Mouse (Mus musculus) forebrain, embryonic 16.5 days (tissue): ENCODE measurements at regions not wholly inside any gene's neighbourhood (a gene's known extent, or its start where the extent isn't known, plus 50 kb on each side); places are given as distances from the start of the nearest gene placed in this dataset.

ENCODE experiments used
- ATAC-seq: fragments of 200-750 bp; cut with Nextera tagmentation; 2 replicates; pipeline ENCODE4 v1.8.0; 2017; ENCODE audit warnings: mild to moderate bottlenecking, moderate library complexity
- H3K27ac ChIP-seq: fragments of 300-500 bp; sonication (generic); 2 replicates; pipeline ENCODE4 v1.5.1; 2014; ENCODE audit warnings: low read length, control low read depth
- H3K27me3 ChIP-seq: fragments of 300-500 bp; sonication (generic); replicated peaks from 2 replicates; pipeline ENCODE4 v1.6.1; 2014; ENCODE audit warnings: low read length; ENCODE audit not compliant: control insufficient read depth, insufficient read depth
- H3K36me3 ChIP-seq: fragments of 300-500 bp; sonication (generic); 2 replicates; pipeline ENCODE4 v1.6.1; 2014; ENCODE audit not compliant: control insufficient read depth, insufficient read depth
- H3K4me1 ChIP-seq: fragments of 300-500 bp; sonication (generic); replicated peaks from 2 replicates; pipeline ENCODE4 v1.6.1; 2014; ENCODE audit warnings: low read length; ENCODE audit not compliant: control insufficient read depth, insufficient read depth
- H3K4me2 ChIP-seq: fragments of 300-500 bp; sonication (generic); 2 replicates; pipeline ENCODE4 v1.6.1; 2014; ENCODE audit warnings: mild to moderate bottlenecking, low read length, control low read depth
- H3K4me3 ChIP-seq: fragments of 300-500 bp; sonication (generic); replicated peaks from 2 replicates; pipeline ENCODE4 v1.5.1; 2014; ENCODE audit warnings: mild to moderate bottlenecking, low read length, control low read depth
- H3K9ac ChIP-seq: fragments of 300-500 bp; sonication (generic); replicated peaks from 2 replicates; pipeline ENCODE4 v1.6.1; 2014; ENCODE audit warnings: low read depth, low read length, control low read depth
- H3K9me3 ChIP-seq: fragments of 300-500 bp; sonication (generic); 2 replicates; pipeline ENCODE4 v1.6.1; 2016; ENCODE audit warnings: low read length; ENCODE audit not compliant: control insufficient read depth
- WGBS: fragments of 180-500 bp; shearing (Covaris S2); extraction: QIAGEN DNeasy Blood & Tissue Kit; methylation state at CpG from one replicate; pipeline ENCODE4 v1.1.7; 2014; 5-methylcytosine and 5-hydroxymethylcytosine counted together

DNA sequence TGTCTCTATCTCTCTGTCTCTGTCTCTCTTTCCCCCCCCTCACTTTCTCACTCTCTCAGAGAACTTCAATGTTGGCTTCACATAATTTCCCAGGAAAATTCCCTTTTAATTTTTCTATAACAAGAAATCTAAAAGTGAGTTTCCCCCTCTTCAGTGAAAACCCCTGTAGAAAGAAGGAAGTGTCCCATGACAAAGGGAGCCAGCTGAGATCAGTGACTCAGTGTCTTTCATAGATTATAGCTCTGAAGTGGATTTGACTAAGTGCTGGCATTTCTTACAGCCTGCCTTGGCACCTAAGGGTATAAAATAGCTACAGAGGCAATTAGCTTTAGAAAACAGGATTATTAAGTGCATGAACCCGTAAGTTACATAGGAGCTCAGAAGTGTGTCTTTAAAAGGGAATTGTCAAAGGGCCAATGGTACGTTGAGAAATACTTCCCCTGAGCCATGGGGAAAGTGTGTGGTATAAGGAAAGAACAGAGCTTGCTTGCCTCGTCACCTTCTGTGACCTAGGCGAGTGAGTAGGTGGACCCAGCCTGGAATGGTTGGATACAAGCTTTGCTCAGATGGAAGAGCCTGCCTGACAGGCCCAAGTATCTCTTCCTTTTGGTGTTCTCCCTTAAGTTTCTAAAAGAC, 137.3 kb upstream of the Prdm1 start:
- no peaks in the 10 kb centered on the region for H3K9me3 ChIP-seq
- 58% methylated on average over 4 of the region's 4 CpGs for WGBS
- H3K27ac ChIP-seq = no peak overlapping the region
- H3K36me3 ChIP-seq = no peaks in the 10 kb centered on the region
- ATAC-seq = no peak
- H3K4me1 ChIP-seq = no peaks in the 10 kb centered on the region
- no peaks in the 10 kb centered on the region for H3K27me3 ChIP-seq
- no peak overlapping the region for H3K9ac ChIP-seq
- H3K4me3 ChIP-seq = no peak overlapping the region
- H3K4me2 ChIP-seq = no peak overlapping the region

DNA sequence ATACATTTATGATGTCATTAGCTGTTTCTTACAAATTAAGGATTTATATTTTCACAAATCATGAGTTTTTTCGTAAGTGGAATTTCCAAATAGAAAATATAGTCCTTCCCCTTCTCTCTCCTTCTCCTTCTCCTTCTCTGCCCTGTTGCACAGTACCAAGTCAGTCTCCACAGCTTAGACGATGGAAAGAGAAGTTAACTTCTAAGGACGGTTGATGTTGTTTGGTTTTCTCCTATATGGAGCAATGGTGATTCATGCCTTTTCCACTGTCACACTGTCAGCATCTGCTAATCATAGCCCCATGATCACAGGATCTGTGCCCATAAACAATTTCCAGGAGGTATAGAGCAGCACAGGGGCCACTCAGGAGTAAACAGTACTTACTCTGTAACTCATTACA, 131.2 kb upstream of the Prdm1 start:
- H3K4me3 ChIP-seq = no peak overlapping the region
- no peak overlapping the region for H3K27ac ChIP-seq
- H3K4me1 ChIP-seq = no peaks in the 10 kb centered on the region
- no peak for ATAC-seq
- H3K4me2 ChIP-seq = no peak overlapping the region
- no peaks in the 10 kb centered on the region for H3K9me3 ChIP-seq
- no peak overlapping the region for H3K9ac ChIP-seq
- H3K36me3 ChIP-seq = no peaks in the 10 kb centered on the region
- no peaks in the 10 kb centered on the region for H3K27me3 ChIP-seq
- WGBS = 93% methylated on average over 3 of the region's 3 CpGs

DNA sequence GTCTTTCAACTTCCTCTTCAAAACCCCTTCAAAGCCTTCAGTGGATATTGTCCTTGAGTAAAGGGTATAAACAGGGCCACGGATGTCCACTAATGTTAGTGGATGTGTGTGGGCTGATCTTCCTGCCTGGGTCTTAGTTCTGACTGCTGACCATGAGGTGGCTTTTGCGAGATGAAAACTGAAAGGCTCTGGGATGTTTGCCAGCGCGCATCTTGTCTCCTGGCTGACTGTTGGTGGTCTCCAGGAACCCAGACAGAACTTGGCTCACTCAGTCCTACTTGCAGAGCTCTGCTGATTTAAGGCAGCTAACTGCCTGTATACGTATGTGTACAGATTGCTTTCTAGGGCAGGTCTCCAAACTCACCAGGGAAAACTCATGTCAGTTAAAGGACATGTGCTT, 125.5 kb upstream of the Prdm1 start:
- no peaks in the 10 kb centered on the region for H3K36me3 ChIP-seq
- no peak overlapping the region for H3K9ac ChIP-seq
- no peaks in the 10 kb centered on the region for H3K27me3 ChIP-seq
- no peak overlapping the region for H3K4me2 ChIP-seq
- 64% methylated on average over 5 of the region's 5 CpGs for WGBS
- H3K27ac ChIP-seq = no peak overlapping the region
- H3K9me3 ChIP-seq = no peaks in the 10 kb centered on the region
- H3K4me1 ChIP-seq = no peaks in the 10 kb centered on the region
- ATAC-seq = no peak
- H3K4me3 ChIP-seq = no peak overlapping the region

DNA sequence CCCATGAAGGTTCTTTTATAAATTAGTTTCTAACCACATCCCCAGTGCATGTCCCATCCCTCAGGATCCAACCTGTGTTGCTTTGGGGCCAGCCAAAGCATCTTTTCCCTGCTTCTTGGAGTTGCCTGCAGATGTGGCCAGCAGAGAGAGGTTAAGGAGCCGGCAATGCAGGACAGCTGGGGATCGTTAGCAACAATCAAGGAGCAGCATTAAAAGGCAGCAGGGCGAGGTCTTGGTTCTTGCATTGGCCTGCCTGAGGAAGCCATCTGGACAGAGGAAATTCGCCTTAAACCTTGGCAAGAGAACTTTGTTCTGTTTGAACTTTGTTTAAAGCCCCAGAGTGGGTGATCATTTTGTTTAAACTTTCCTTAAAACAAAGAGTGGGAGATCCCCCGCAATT, 118.7 kb upstream of the Prdm1 start:
- no peak for ATAC-seq

DNA sequence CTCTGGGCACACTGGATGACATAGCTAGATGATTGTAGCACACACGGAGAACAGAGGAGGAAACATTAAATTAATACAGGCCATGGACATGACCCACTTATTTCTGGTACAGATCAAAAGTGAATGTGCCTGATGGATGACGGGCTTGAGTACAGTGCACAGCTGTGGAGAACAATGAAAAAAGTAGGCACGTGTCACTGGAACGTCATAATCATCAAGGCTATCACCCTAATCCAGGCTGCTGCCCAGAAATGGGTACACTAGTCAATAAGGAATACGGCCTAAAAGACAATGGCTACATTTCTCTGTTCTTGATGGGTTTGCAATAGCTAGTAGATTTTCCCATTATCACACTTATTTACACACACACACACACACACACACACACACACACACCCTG, 118.3 kb upstream of the Prdm1 start:
- Histone ChIP-seq H3K9me3 (no peaks in the 10 kb centered on the region), H3K4me2 (no peak overlapping the region), H3K27me3 (no peaks in the 10 kb centered on the region), H3K36me3 (no peaks in the 10 kb centered on the region), H3K4me3 (no peak overlapping the region), H3K9ac (no peak overlapping the region), H3K4me1 (no peaks in the 10 kb centered on the region), H3K27ac (no peak overlapping the region)
- WGBS = 89% methylated on average over 5 of the region's 5 CpGs
- no peak for ATAC-seq

More for the DNA sequence above, 118.7 kb upstream of the Prdm1 start:
- Histone ChIP-seq H3K4me3 (no peak overlapping the region), H3K9me3 (no peaks in the 10 kb centered on the region), H3K4me1 (no peaks in the 10 kb centered on the region), H3K27me3 (no peaks in the 10 kb centered on the region), H3K27ac (no peak overlapping the region), H3K4me2 (no peak overlapping the region), H3K9ac (no peak overlapping the region), H3K36me3 (no peaks in the 10 kb centered on the region)
- WGBS = 50% methylated on average over 5 of the region's 5 CpGs

DNA sequence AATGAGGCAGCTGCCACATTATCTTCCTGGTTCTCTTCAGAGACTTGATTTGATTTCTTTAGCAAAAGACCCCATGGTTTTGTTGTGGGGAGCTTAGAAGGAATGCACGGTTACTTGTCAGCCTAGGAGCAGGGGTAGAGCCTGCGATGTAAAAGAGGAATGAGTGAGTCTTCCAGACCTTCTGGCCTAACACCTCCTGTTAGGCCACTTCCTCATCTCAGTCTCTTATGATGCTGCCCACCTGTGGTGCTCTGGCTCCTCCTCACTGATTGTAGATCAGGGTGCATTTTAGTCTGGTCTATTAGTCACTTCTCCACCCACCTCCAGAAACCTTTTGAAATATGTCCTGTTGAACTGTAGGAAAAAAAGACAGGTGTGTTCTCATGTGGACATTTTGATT, 113.3 kb upstream of the Prdm1 start:
- H3K4me3 ChIP-seq = no peak overlapping the region
- no peaks in the 10 kb centered on the region for H3K36me3 ChIP-seq
- H3K4me1 ChIP-seq = no peaks in the 10 kb centered on the region
- no peak overlapping the region for H3K9ac ChIP-seq
- no peak for ATAC-seq
- no peak overlapping the region for H3K4me2 ChIP-seq
- H3K9me3 ChIP-seq = no peaks in the 10 kb centered on the region
- WGBS = 92% methylated on average over 2 of the region's 2 CpGs
- no peaks in the 10 kb centered on the region for H3K27me3 ChIP-seq
- H3K27ac ChIP-seq = no peak overlapping the region

DNA sequence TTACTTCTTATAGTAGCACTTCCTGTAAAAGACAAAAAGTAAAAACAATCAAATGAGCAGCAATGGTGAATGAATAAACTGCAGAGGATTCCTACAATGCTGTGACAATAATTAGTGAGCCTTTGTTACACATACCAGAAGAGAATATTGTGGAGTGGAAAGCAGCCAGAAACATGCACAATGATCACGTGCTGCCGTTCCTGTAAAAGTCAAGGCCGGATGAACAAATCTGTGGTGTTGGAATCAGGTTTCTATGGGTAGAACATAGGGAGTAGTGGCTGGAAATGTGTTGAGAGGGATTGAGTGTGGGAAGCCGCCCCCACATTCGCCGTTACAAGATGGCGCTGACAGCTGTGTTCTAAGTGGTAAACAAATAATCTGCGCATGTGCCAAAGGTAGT, 112.3 kb upstream of the Prdm1 start:
- Histone ChIP-seq H3K9ac (no peak overlapping the region), H3K9me3 (no peaks in the 10 kb centered on the region), H3K27ac (no peak overlapping the region), H3K27me3 (no peaks in the 10 kb centered on the region), H3K4me2 (no peak overlapping the region), H3K36me3 (no peaks in the 10 kb centered on the region), H3K4me1 (no peaks in the 10 kb centered on the region), H3K4me3 (no peak overlapping the region)
- WGBS = 93% methylated on average over 8 of the region's 8 CpGs
- no peak for ATAC-seq

DNA sequence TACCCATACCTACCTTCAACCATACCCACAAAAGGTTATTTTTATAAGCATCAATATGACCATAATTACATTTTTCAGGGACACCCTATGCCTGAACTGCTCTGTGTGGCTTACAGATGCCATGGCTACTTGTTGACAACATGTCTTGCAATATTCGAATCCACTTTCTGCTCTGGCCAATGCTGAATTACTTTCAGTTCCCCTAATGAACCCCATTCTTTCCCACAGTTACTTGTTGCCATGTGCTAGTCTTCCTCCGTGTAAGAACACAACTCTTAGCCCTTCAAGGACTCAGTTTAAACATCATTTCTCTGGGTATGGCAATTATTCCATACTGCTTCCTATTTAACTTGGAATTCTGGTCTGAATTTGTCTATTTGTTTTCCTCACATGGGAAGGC, 110.4 kb upstream of the Prdm1 start:
- H3K36me3 ChIP-seq = no peaks in the 10 kb centered on the region
- no peak for ATAC-seq
- H3K4me2 ChIP-seq = no peak overlapping the region
- no peaks in the 10 kb centered on the region for H3K27me3 ChIP-seq
- H3K9me3 ChIP-seq = no peaks in the 10 kb centered on the region
- H3K4me3 ChIP-seq = no peak overlapping the region
- no peak overlapping the region for H3K27ac ChIP-seq
- H3K4me1 ChIP-seq = no peaks in the 10 kb centered on the region
- no peak overlapping the region for H3K9ac ChIP-seq
- WGBS = 87% methylated on average over 2 of the region's 2 CpGs

DNA sequence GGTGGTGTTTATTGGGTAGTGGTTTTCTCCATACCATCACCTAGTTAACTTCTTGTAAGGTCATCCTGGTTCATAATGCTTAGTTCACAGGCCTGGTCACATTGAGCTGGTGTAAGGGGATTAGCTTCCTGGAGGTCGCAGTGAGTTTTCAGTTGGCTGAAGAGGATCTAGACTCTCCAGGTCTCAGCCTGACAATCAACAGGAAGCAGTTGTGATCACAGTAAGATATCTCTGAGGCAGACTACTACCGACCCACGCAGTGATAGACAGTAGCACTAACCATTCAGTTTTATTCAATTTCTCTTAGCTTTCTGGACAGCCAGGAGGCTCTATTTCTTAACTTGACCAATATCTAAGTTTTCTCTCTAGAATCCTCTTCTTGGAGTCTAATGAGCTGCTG, 108.5 kb upstream of the Prdm1 start:
- no peak for ATAC-seq
- WGBS = 90% methylated on average over 3 of the region's 3 CpGs
- H3K4me3 ChIP-seq = no peak overlapping the region
- H3K9ac ChIP-seq = no peak overlapping the region
- no peaks in the 10 kb centered on the region for H3K9me3 ChIP-seq
- H3K4me2 ChIP-seq = no peak overlapping the region
- H3K36me3 ChIP-seq = no peaks in the 10 kb centered on the region
- no peaks in the 10 kb centered on the region for H3K4me1 ChIP-seq
- no peak overlapping the region for H3K27ac ChIP-seq
- no peaks in the 10 kb centered on the region for H3K27me3 ChIP-seq

DNA sequence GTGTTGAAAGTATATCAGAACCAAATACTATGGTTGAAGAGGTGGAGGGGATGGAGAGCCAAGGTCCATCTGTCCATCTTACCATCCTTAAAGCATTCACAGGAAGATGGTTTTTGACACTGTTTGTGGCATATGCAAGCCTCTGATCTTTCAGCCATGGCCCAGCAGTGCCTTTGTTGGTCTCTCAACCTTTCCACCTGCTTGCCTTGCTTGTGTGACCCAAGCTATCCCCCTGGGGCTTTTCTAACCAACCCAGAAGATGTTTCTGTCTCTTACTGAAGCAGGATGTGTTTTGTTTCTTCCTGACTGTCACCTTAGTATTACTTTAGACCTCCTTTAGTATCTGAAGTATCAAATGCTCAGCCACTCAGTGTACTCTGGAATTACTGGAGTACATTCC, 107.8 kb upstream of the Prdm1 start:
- H3K36me3 ChIP-seq = no peaks in the 10 kb centered on the region
- H3K27ac ChIP-seq = no peak overlapping the region
- no peak for ATAC-seq
- H3K9ac ChIP-seq = no peak overlapping the region
- no peaks in the 10 kb centered on the region for H3K27me3 ChIP-seq
- H3K4me2 ChIP-seq = no peak overlapping the region
- no peaks in the 10 kb centered on the region for H3K4me1 ChIP-seq
- no peaks in the 10 kb centered on the region for H3K9me3 ChIP-seq
- no peak overlapping the region for H3K4me3 ChIP-seq
